8 mouse cellular contexts compared by ENCODE assay signal in the genomic region with DNA sequence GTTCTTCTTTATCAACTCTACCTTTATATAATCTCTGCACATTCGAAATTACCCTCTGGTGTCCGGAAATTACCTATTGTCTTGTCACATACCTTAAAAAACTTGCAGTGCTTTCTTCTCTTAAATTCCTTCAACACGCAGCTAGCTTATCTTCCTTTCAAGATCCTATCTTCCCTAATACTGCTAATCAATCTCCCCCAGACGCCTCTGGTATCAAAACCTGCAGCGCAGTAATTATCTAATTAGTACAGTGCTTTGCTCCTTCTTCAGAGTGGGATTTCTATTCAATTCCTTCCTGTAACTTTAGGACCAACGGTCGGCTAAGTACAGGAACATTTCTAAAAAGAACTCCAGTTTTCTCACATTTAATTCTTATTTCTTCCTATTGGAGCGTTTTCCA. TPM values are rescaled to one million over a fixed set of nuclear protein-coding genes. Genes with fewer than 3 reads are reported as not detected.
A peak's percentile ranks its signal among the peaks of the same experiment; 100 is the strongest.
DNase-seq lines count a peak whose midpoint lies in the region; ATAC-seq and TF ChIP-seq lines count a peak whose summit lies in the region.

No protein-coding gene starts in this region.

- H3K4me3 ChIP-seq in kidney, adult 2 months (ENCODE audit: insufficient read depth, low read depth, low read length): no peak overlapping the region
- H3K4me3 ChIP-seq in hindbrain, embryonic 15.5 days: peak overlapping the region; percentile 81
- peak overlapping the region; percentile 83 for H3K4me3 ChIP-seq in midbrain, embryonic 13.5 days (replicated peaks)

- H3K36me3 ChIP-seq in kidney, adult 2 months (ENCODE audit: control insufficient read depth, insufficient read depth, low read length): no peaks in the 10 kb centered on the region; the same call in 1 of the 2 replicates
- H3K36me3 ChIP-seq in hindbrain, embryonic 15.5 days: peaks cover 7% of the 10 kb centered on the region
- H3K36me3 ChIP-seq in midbrain, embryonic 13.5 days: peaks cover 10% of the 10 kb centered on the region

- peak overlapping the region; percentile 87 for H3K27ac ChIP-seq in kidney, adult 2 months (ENCODE audit: insufficient read depth, low read depth, low read length)
- peak overlapping the region; percentile 97 for H3K27ac ChIP-seq in hindbrain, embryonic 15.5 days (replicated peaks)
- H3K27ac ChIP-seq in midbrain, embryonic 13.5 days: peak overlapping the region; percentile 98; the same call in 1 of the 2 replicates

- H3K4me2 ChIP-seq in hindbrain, embryonic 15.5 days: peak overlapping the region; percentile 84
- H3K4me2 ChIP-seq in midbrain, embryonic 13.5 days (replicated peaks): peak overlapping the region; percentile 70

- no peaks in the 10 kb centered on the region for H3K9me3 ChIP-seq in hindbrain, embryonic 15.5 days
- H3K9me3 ChIP-seq in midbrain, embryonic 13.5 days: no peaks in the 10 kb centered on the region

- TF ChIP-seq POLR2A in kidney, adult 2 months (IDR thresholded peaks at IDR 0.05; ENCODE audit: low read depth, low read length): no peak

- no peaks in the 10 kb centered on the region for H3K27me3 ChIP-seq in kidney, adult 2 months (replicated peaks; ENCODE audit: control insufficient read depth, insufficient read depth, low read length)
- H3K27me3 ChIP-seq in hindbrain, embryonic 15.5 days: no peaks in the 10 kb centered on the region
- H3K27me3 ChIP-seq in midbrain, embryonic 13.5 days: no peaks in the 10 kb centered on the region

- TF ChIP-seq CTCF in kidney, adult 2 months (conservative IDR thresholded peaks at IDR 0.05; ENCODE audit: insufficient read depth, insufficient read length, low read depth, low read length): no peak

- no peaks in the 10 kb centered on the region; the same call in 1 of the 2 replicates for H3K4me1 ChIP-seq in kidney, adult 2 months (ENCODE audit: control insufficient read depth, insufficient read depth, low read length)
- H3K4me1 ChIP-seq in hindbrain, embryonic 15.5 days (replicated peaks): peaks cover 32% of the 10 kb centered on the region
- peaks cover 41% of the 10 kb centered on the region for H3K4me1 ChIP-seq in midbrain, embryonic 13.5 days (replicated peaks)

- ATAC-seq in hindbrain, embryonic 15.5 days (ENCODE audit: low FRiP score, low read depth): no peak
- no peak for ATAC-seq in midbrain, embryonic 13.5 days

- H3K9ac ChIP-seq in hindbrain, embryonic 15.5 days: peak overlapping the region; percentile 82
- peak overlapping the region; percentile 89 for H3K9ac ChIP-seq in midbrain, embryonic 13.5 days (replicated peaks)

- no peak for DNase-seq in kidney, adult 2 months
- DNase-seq in kidney, postnatal 14 days: no peak
- peak; percentile 50 for DNase-seq in c-Kit-negative CD71-positive TER-119-positive erythroid progenitor cells, embryonic 14.5 days (ENCODE audit: low read depth, low spot score)
- no peak for DNase-seq in Muller cell, postnatal 12 days (ENCODE audit: inconsistent ontology term)
- no peak for DNase-seq in adrenal gland, adult 8-10 months
- DNase-seq in cerebellum, postnatal 36 days: no peak

- 5% methylated on average over 8 of the region's 8 CpGs for WGBS in kidney, adult 2 months
- 4% methylated on average over 8 of the region's 8 CpGs for WGBS in hindbrain, embryonic 15.5 days
- WGBS in midbrain, embryonic 13.5 days: 7% methylated on average over 8 of the region's 8 CpGs

RNA-seq across cellular contexts. Expression of gene Cep57, which starts 1.0 kb away (rescaled TPM):
- 7.9 and 9.0 TPM in 2 replicates for polyA plus RNA-seq in kidney, adult 2 months (2012; rRNA removed)
- polyA plus RNA-seq in hindbrain, embryonic 15.5 days (2015; fragmentation: Nextera tagmentation; extraction: Ambion mirVana): 34.7 and 35.6 TPM in 2 replicates
- 45.8 and 56.6 TPM in 2 replicates for polyA plus RNA-seq in midbrain, embryonic 13.5 days (2015; fragmentation: Nextera tagmentation; extraction: Ambion mirVana)
- total RNA-seq in adrenal gland, adult 8-10 months (2022): 10 to 100 TPM; 17.4 to 27.2 (median 22.6) TPM

RNA-seq across cellular contexts. Expression of gene Fam76b, which starts 1.6 kb away (rescaled TPM):
- polyA plus RNA-seq in kidney, adult 2 months (2012; rRNA removed): 3.3 and 4.0 TPM in 2 replicates
- 19.1 and 19.7 TPM in 2 replicates for polyA plus RNA-seq in hindbrain, embryonic 15.5 days (2015; fragmentation: Nextera tagmentation; extraction: Ambion mirVana)
- 25.9 and 26.3 TPM in 2 replicates for polyA plus RNA-seq in midbrain, embryonic 13.5 days (2015; fragmentation: Nextera tagmentation; extraction: Ambion mirVana)
- total RNA-seq in adrenal gland, adult 8-10 months (2022): 10 to 100 TPM; 13.6 to 32.3 (median 28.2) TPM
